Mouse (Mus musculus) liver, postnatal 0 days (tissue): ENCODE measurements around the gene Ttc7.

Source experiments
- CTCF ChIP-seq: sonication (generic); IDR thresholded peaks from 2 replicates; pipeline ENCODE4 v1.5.1; 2016; ENCODE audit warnings: antibody characterized with exemption, low read depth
- EP300 ChIP-seq: IDR thresholded peaks from 2 replicates; pipeline ENCODE4 v1.6.1; 2016; ENCODE audit warnings: antibody characterized with exemption, low read depth, mild to moderate bottlenecking

- no peak for TF ChIP-seq CTCF
- no peak for TF ChIP-seq EP300
Observed at GRCm38 (mm10) chr17:87263401-87263800, 19.3 kb upstream of the Ttc7 start.
